Mouse (Mus musculus) MEL (cell line): ENCODE data around the gene Arhgap45. TPM values are rescaled to one million over a fixed set of nuclear protein-coding genes. Genes with fewer than 3 reads are reported as not detected.

Experiments used
- DNase-seq: peaks from one replicate; pipeline ENCODE4 v3.0.0; 2011; ENCODE audit warnings: low read depth, low spot score
- H3K27ac ChIP-seq: 2 replicates; pipeline ENCODE4 v1.5.1; 2012; ENCODE audit warnings: low read depth, mild to moderate bottlenecking, control low read depth, low read length, moderate library complexity; ENCODE audit not compliant: control insufficient read depth
- H3K27me3 ChIP-seq, 2 experiments: fragments of 150-350 bp in 1 of 2; sonication (generic) in 1 of 2; 2 replicates each; pipeline ENCODE4 v1.6.1; 2012; ENCODE audit warnings: low read length in 2 of 2, mild to moderate bottlenecking in 2 of 2, improper control_type of control experiment in 1 of 2, moderate library complexity in 1 of 2; ENCODE audit not compliant: insufficient read depth in 2 of 2, control insufficient read depth in 1 of 2
- H3K36me3 ChIP-seq, 2 experiments: 2 replicates each; pipeline ENCODE4 v1.6.1; 2012 to 2014; ENCODE audit warnings: low read length in 2 of 2, improper control_type of control experiment in 1 of 2, inconsistent platforms in 1 of 2, mild to moderate bottlenecking in 1 of 2; ENCODE audit not compliant: insufficient read depth in 2 of 2, control insufficient read depth in 1 of 2
- H3K4me1 ChIP-seq, 2 experiments: fragments of 150-350 bp in 1 of 2; sonication (generic) in 1 of 2; 2 replicates each; pipeline ENCODE4 v1.6.1; 2012; ENCODE audit warnings: low read length in 2 of 2, improper control_type of control experiment in 1 of 2, mild to moderate bottlenecking in 1 of 2; ENCODE audit not compliant: insufficient read depth in 2 of 2, control insufficient read depth in 1 of 2
- H3K4me3 ChIP-seq, 2 experiments: fragments of 150-350 bp in 1 of 2; sonication (generic) in 1 of 2; 2 replicates each; pipeline ENCODE4 v1.5.1; 2012; ENCODE audit warnings: low read depth in 2 of 2, low read length in 2 of 2, mild to moderate bottlenecking in 2 of 2, moderate library complexity in 2 of 2, control low read depth in 1 of 2, improper control_type of control experiment in 1 of 2; ENCODE audit not compliant: control insufficient read depth in 1 of 2, insufficient read depth in 1 of 2
- H3K79me2 ChIP-seq: 2 replicates; pipeline ENCODE4 v1.6.1; 2012; ENCODE audit warnings: mild to moderate bottlenecking, low read length, moderate library complexity; ENCODE audit not compliant: control insufficient read depth, poor library complexity, insufficient read depth
- H3K9ac ChIP-seq: 2 replicates; pipeline ENCODE4 v1.6.1; 2012; ENCODE audit warnings: low read depth, mild to moderate bottlenecking, control low read depth, low read length, moderate library complexity; ENCODE audit not compliant: control insufficient read depth, poor library complexity, severe bottlenecking
- H3K9me3 ChIP-seq: fragments of 150-350 bp; sonication (generic); replicated peaks from 2 replicates; pipeline ENCODE4 v1.6.1; 2012; ENCODE audit warnings: mild to moderate bottlenecking, low read length, improper control_type of control experiment, moderate library complexity; ENCODE audit not compliant: insufficient read depth
- BHLHE40 ChIP-seq: IDR thresholded peaks from 2 replicates; pipeline ENCODE4 v1.6.1; 2012; ENCODE audit warnings: low read depth, mild to moderate bottlenecking, inconsistent platforms, low read length, improper control_type of control experiment, borderline replicate concordance
- CHD1 ChIP-seq: IDR thresholded peaks from 2 replicates; pipeline ENCODE4 v1.6.1; 2012; ENCODE audit warnings: low read depth, mild to moderate bottlenecking, inconsistent platforms, low read length, improper control_type of control experiment
- CTCF ChIP-seq, 3 experiments: IDR thresholded peaks in 2 of 3; conservative IDR thresholded peaks in 1 of 3; 2 replicates each; pipeline ENCODE4 v1.5.1; 2011 to 2012; ENCODE audit warnings: low read length in 3 of 3, low read depth in 2 of 3, mild to moderate bottlenecking in 2 of 3, improper control_type of control experiment in 1 of 3, inconsistent platforms in 1 of 3, mixed read lengths in 1 of 3, moderate library complexity in 1 of 3; ENCODE audit not compliant: control insufficient read depth in 1 of 3, insufficient read depth in 1 of 3, poor library complexity in 1 of 3, severe bottlenecking in 1 of 3
- E2F4 ChIP-seq: IDR thresholded peaks from 2 replicates; pipeline ENCODE4 v1.6.1; 2011; ENCODE audit warnings: low read depth, low read length, improper control_type of control experiment, borderline replicate concordance
- EP300 ChIP-seq, 2 experiments: IDR thresholded peaks; 2 replicates each; pipeline ENCODE4 v1.6.1; 2011; ENCODE audit warnings: improper control_type of control experiment in 2 of 2, low read length in 2 of 2, low read depth in 1 of 2, mild to moderate bottlenecking in 1 of 2
- ETS1 ChIP-seq: IDR thresholded peaks from 2 replicates; pipeline ENCODE4 v1.6.1; 2012; ENCODE audit warnings: low read depth, mild to moderate bottlenecking, inconsistent platforms, low read length, improper control_type of control experiment, moderate library complexity
- GATA1 ChIP-seq: IDR thresholded peaks from 2 replicates; pipeline ENCODE4 v1.6.1; 2011; ENCODE audit warnings: low read depth, low read length, improper control_type of control experiment
- KAT2A ChIP-seq: conservative IDR thresholded peaks from 2 replicates; pipeline ENCODE4 v1.6.1; 2012; ENCODE audit warnings: low read depth, low read length, improper control_type of control experiment, inconsistent platforms
- MAFK ChIP-seq: IDR thresholded peaks from 2 replicates; pipeline ENCODE4 v1.6.1; 2011; ENCODE audit warnings: low read depth, mild to moderate bottlenecking, low read length, improper control_type of control experiment, borderline replicate concordance
- MAX ChIP-seq: IDR thresholded peaks from 2 replicates; pipeline ENCODE4 v1.6.1; 2011; ENCODE audit warnings: low read length, improper control_type of control experiment
- MAZ ChIP-seq: IDR thresholded peaks from 2 replicates; pipeline ENCODE4 v1.6.1; 2012; ENCODE audit warnings: low read depth, mild to moderate bottlenecking, inconsistent platforms, low read length, improper control_type of control experiment
- MYC ChIP-seq: IDR thresholded peaks from 2 replicates; pipeline ENCODE4 v1.6.1; 2011; ENCODE audit warnings: low read depth, mild to moderate bottlenecking, low read length, improper control_type of control experiment, moderate library complexity
- POLR2A ChIP-seq, 2 experiments: IDR thresholded peaks; 2 replicates each; pipeline ENCODE4 v1.6.1; 2011 to 2012; ENCODE audit warnings: low read length in 2 of 2, mild to moderate bottlenecking in 2 of 2, control low read depth in 1 of 2, improper control_type of control experiment in 1 of 2, low read depth in 1 of 2, moderate library complexity in 1 of 2; ENCODE audit not compliant: control insufficient read depth in 1 of 2, insufficient read depth in 1 of 2, poor library complexity in 1 of 2
- POLR2AphosphoS2 ChIP-seq: IDR thresholded peaks from 2 replicates; pipeline ENCODE4 v1.6.1; 2011; ENCODE audit warnings: low read length, improper control_type of control experiment
- POLR2AphosphoS5 ChIP-seq: IDR thresholded peaks from 2 replicates; pipeline ENCODE4 v1.6.1; 2012; ENCODE audit warnings: low read depth, borderline replicate concordance, mild to moderate bottlenecking, inconsistent platforms, low read length, moderate library complexity, mixed read lengths
- RAD21 ChIP-seq: IDR thresholded peaks from 2 replicates; pipeline ENCODE4 v1.6.1; 2011; ENCODE audit warnings: mild to moderate bottlenecking, low read depth, low read length, improper control_type of control experiment
- SMC3 ChIP-seq: IDR thresholded peaks from 2 replicates; pipeline ENCODE4 v1.6.1; 2011; ENCODE audit warnings: low read depth, low read length, improper control_type of control experiment
- ZMIZ1 ChIP-seq: IDR thresholded peaks from 2 replicates; pipeline ENCODE4 v1.6.1; 2012; ENCODE audit warnings: low read depth, mild to moderate bottlenecking, inconsistent platforms, low read length, improper control_type of control experiment, moderate library complexity
- polyA plus RNA-seq, 2 experiments: library from polyadenylated mRNA; stranded (reverse) in 1 of 2; unstranded in 1 of 2; fragments of >175 nt in 1 of 2; fragments of >200 nt in 1 of 2; gene quantifications; 2 replicates each; pipeline versions ENCODE4 v1.2.1 to v1.2.4; 2012; ENCODE audit warnings: low replicate concordance in 2 of 2, low read depth in 1 of 2; ENCODE audit not compliant: insufficient read length in 2 of 2, insufficient read depth in 1 of 2, missing spikeins in 1 of 2
- total RNA-seq: library from RNA; depleted of rRNA; stranded (reverse); fragments of 300-350 nt; gene quantifications from 2 replicates; pipeline ENCODE4 v1.2.3, GENCODE M21; 2012

The Arhgap45 gene
- total and polyA plus RNA-seq, 3 experiments: 26.2 to 53.6 TPM; not detected in 1

DNA sequence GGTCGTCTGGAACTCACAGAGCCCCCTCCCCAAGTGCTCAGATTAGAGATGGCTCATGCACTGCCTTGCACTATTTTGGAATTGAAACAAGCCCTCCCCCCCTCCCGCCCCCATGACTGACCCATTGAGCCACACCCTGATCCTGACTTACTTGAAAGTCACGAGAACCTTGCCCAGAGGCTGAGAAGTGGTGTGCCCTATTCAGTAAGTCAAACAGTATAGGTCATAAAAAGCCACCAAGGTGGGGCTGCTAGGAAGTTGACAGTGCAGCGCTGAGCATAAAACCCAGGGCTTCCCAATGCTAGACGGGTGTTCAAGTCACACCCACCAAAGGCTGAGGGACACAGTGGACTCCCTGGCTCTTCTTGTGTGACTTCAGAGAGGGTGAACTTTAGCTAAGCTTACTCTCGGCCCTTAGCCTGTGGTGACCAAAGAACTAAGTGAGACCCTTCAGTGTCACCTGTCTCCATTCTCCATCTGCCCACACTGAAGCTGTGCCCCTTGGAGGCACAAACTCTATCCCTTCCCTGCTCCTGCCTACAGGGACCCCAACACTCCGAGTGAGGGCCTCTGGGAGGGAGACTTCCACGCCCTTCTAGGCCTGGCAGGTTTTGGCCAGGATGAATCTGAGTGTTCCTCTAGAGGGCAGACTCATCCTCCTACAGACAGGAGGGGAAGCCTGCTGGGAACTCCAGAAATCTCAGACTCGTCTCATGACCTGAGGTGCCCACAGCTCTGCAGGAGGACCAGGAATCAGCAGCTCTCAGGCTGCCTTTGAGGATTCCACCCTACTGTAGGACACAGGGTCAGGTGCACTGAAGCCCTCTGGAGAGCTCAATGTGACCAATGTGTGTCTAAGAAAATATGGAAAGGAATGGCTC, 17.3 kb downstream of the Arhgap45 start:
- Histone ChIP-seq H3K9me3 (no peaks in the 10 kb centered on the region), H3K27me3 (no peaks in the 10 kb centered on the region), H3K9ac (peak overlapping the region; percentile 58), H3K4me1 (peaks cover 7 to 36% of the 10 kb centered on the region in 2 experiments; a peak in 3 of 4 replicates), H3K36me3 (peaks cover 0 to 26% of the 10 kb centered on the region in 2 experiments; a peak in 3 of 4 replicates), H3K79me2 (peaks cover 11% of the 10 kb centered on the region), H3K4me3 (0 out of 4 replicates have a peak overlapping the region, but pooled peaks of 1 of the 2 experiments have one; percentile 5), H3K27ac (peak overlapping the region; percentile 95)
- peak; percentile 57 for DNase-seq
- TF ChIP-seq POLR2AphosphoS2 (peak; percentile 63; the same call in 1 of the 2 replicates), BHLHE40 (no peak), ETS1 (no peak), POLR2A (IDR thresholded peaks at IDR 0.05; ENCODE audit: control insufficient read depth in 1 of 2, insufficient read depth in 1 of 2, low read depth in 1 of 2, low read length in 2 of 2, poor library complexity in 1 of 2) (peak in 1 of 2 experiments; percentile 35; a peak in 1 of 4 replicates), EP300 (IDR thresholded peaks at IDR 0.05; ENCODE audit: low read depth in 1 of 2, low read length in 2 of 2) (no peak), CTCF (IDR thresholded peaks at IDR 0.05 in 2 of 3, conservative IDR thresholded peaks at IDR 0.05 in 1 of 3; ENCODE audit: control insufficient read depth in 1 of 3, insufficient read depth in 1 of 3, low read depth in 2 of 3, low read length in 3 of 3, poor library complexity in 1 of 3, severe bottlenecking in 1 of 3) (peak in 2 of 3 experiments; percentile 51 to 54; a peak in 5 of 6 replicates), MAZ (0 out of 2 replicates have a peak, but pooled peaks have one; percentile 35), CHD1 (no peak), RAD21 (peak; percentile 26; the same call in 1 of the 2 replicates), MYC (no peak), MAX (no peak), GATA1 (no peak), SMC3 (peak; percentile 30), MAFK (no peak)

DNA sequence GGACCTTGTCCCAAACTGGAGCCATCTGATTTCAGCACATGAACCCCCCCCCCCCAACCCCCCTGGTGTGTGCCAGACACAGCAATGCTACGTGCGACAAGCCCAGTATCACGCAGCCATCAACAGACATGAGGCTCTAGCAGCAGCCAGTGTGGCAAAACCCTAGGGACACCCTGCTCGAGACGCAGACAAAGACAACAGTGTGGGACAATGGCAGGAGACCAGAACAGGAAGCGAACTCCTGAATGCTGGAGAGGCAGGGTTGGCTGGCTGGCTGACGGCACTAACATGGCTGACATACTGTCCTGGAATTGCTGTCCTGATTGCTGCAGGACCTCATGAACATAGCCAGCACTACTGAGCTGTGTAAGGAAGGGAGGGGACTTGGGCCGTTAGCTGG, 18.7 kb downstream of the Arhgap45 start:
- Histone ChIP-seq H3K36me3 (peaks cover 0 to 29% of the 10 kb centered on the region in 2 experiments; a peak in 3 of 4 replicates), H3K9ac (no peak overlapping the region), H3K79me2 (peaks cover 19% of the 10 kb centered on the region), H3K4me1 (peaks cover 7 to 40% of the 10 kb centered on the region in 2 experiments; a peak in 3 of 4 replicates), H3K27ac (no peak overlapping the region), H3K9me3 (no peaks in the 10 kb centered on the region), H3K4me3 (no peak overlapping the region), H3K27me3 (no peaks in the 10 kb centered on the region)
- TF ChIP-seq KAT2A (no peak), POLR2AphosphoS5 (no peak), ZMIZ1 (no peak), E2F4 (no peak), SMC3 (no peak)
- DNase-seq: no peak
